Mouse (Mus musculus): Measurements from ENCODE around the gene Cdc27. TPM values are rescaled to one million over a fixed set of nuclear protein-coding genes. Genes with fewer than 3 reads are reported as not detected.
"Not testable (repeated sequence)": the region's sequence is repeated elsewhere in the genome, so short reads cannot be mapped to it uniquely, and the experiment has no call there.

Cdc27 gene
- total RNA-seq, 2 experiments from 2014 or later = 63.9 to 73.9 TPM

DNA sequence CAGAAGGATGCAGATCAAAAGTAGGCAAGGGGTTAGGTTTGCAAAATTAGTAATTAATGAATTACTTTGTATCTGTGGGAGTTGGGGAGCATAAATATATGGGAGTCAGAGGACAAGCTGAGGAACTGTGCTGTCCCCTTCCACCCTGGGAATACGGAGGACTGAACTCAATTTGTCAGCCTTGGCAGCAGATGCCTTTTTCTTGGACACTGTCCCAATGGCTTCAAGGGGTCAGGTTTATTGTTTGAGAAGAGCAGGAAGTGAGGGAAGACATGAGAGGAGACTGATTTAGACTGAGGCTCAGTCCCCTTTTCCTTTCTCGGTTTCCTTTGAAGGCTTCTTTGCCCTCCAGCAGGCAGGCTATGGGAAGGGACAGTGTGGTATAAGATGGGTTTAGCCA is 22.1 kb upstream of the Cdc27 start:
- no peak for DNase-seq (ENCODE audit: extremely low spot score in 1 of 2, low spot score in 2 of 2)
- intact Hi-C loops (cut with DNase I) = no loop called here

DNA sequence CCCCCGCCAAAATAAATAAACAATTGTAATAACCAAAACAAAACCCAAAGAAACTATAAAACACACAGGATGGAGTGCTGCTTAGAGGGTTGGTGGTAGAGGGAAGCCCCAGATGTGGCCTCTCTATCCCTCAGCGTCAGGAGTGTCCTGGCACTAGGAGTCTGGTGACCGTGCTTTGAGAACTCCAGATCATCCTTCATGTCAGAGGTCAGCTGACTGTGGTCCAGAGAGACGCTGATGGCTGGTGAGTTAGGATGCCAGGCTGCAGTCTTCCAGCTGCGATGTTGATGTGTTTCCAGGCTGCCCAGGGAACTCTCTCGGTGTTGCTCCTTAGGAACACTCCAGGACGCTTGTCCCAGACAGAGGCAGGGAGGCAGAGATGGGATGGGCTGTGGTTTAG is 21.7 kb upstream of the Cdc27 start:
- intact Hi-C loops (cut with DNase I) = no loop called here

DNA sequence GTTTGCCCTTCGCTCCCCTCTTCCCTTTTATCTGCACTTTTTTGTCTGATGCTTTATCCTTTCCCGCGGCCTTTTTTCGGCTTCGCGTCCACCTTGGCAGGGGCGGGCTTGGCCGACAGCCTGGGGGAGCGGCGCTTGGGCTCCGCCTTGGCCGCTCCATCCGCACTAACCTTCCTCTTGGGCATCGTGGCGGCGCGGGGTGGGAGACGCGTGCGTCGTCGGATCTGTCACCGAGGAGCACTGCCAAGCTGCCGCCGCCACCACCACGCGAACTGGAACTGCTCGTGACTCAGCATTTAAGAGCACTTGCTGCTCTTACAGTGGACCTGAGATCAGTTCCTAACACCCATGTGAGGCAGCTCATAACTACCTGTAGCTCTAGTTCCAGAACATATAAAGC is 21.0 kb upstream of the Cdc27 start:
- intact Hi-C loops (cut with DNase I) = not testable (repeated sequence)
- DNase-seq (ENCODE audit: extremely low spot score in 1 of 2, low spot score in 2 of 2) = peak in 1 of 2 experiments; percentile 57

More for the DNA sequence above, 21.7 kb upstream of the Cdc27 start:
- DNase-seq (ENCODE audit: extremely low spot score in 1 of 2, low spot score in 2 of 2) = no peak

- DNase-seq (ENCODE audit: extremely low spot score in 1 of 2, low spot score in 2 of 2); intact Hi-C loops (cut with DNase I): not testable (repeated sequence)
Observed at GRCm38 (mm10) chr11:104570515-104570914, 20.1 kb upstream of the Cdc27 start.

DNA sequence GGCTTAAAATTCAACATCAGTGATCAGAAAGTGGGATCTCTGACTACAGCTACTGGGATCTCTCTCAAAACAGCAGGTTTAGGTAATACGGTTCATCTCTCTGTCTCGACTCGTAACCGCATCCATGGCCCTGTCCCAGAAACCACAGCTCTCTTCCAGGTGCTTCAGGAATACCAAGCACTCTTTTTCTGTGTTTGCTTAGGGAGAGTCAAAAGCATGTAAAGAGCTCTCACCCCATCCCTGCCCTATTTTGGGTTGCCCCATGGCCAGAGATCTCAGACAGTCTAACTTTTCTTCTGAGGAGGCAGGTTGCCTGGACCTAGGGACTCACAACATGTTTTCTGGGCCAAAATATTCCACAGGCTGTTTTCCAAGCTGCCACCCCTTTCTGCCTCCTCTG is 17.9 kb upstream of the Cdc27 start:
- DNase-seq (ENCODE audit: extremely low spot score in 1 of 2, low spot score in 2 of 2) = no peak
- intact Hi-C loops (cut with DNase I) = no loop called here

- no peak for DNase-seq (ENCODE audit: extremely low spot score in 1 of 2, low spot score in 2 of 2)
- intact Hi-C loops (cut with DNase I) = no loop called here
Observed at GRCm38 (mm10) chr11:104567736-104568135, 17.3 kb upstream of the Cdc27 start.

DNA sequence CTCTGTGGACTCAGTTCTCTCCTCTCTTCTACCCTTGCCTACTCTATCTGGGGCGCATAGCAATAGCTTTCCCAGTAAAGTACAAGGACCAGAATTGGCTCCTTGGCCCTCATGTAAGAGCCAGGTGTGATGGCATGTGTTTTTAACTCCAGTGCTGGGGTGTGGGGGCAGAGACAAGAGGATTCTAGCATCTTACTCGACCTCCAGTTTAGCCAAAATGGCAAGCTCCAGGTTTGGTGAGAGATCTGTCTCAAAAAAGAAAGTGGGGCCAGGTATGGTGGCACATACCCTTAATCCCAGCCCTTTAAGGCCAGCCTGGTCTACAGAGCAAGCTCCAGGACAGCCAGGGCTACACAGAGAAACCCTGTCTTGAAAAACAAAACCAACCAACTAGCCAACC is 16.4 kb upstream of the Cdc27 start:
- no peak for DNase-seq (ENCODE audit: extremely low spot score in 1 of 2, low spot score in 2 of 2)
- intact Hi-C loops (cut with DNase I) = no loop called here

DNA sequence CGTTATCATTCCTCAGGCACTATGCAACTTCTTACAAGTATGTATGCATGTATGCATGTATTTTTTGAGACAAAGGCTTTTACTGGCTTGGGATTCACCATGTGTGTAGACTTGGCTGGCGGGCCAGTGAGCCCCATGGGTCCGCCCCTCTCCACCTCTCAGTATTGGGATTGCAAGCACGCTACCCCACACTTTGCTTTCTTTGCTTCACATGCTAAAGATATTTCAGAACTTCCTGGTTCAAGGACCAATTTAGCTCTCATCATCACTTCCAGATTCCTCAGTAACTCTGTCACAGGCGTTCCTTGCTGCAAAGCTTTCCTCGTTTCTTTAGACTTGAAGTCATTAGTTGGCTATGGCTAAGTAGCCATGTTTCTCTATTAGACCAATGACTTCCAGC is 15.7 kb upstream of the Cdc27 start:
- DNase-seq (ENCODE audit: extremely low spot score in 1 of 2, low spot score in 2 of 2) = no peak
- intact Hi-C loops (cut with DNase I) = no loop called here

- DNase-seq (ENCODE audit: extremely low spot score in 1 of 2, low spot score in 2 of 2) = no peak
- intact Hi-C loops (cut with DNase I) = no loop called here
Observed at GRCm38 (mm10) chr11:104565172-104565571, 14.8 kb upstream of the Cdc27 start.

DNA sequence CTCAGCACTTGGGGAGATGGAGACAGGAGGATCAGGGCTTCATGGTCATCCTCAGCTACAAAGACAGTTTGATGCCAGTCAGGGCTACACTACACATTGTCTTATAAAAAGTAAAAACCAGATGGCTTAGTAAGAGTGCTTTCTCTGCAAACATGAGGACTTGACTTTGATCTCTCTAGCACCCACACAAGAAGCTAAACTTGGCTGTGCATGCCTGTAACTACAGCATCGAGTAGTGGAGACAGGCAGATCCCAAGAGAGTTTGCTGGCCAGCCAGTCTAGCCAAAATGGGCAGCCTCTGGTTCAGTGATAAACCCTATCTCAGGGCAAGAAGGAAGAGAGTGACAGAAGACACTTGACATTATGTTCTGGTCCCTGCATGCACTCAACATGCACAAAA is 13.1 kb upstream of the Cdc27 start:
- DNase-seq (ENCODE audit: extremely low spot score in 1 of 2, low spot score in 2 of 2) = no peak
- intact Hi-C loops (cut with DNase I) = no loop called here

GRCm38 (mm10) chr11:104560971-104561370 is 10.6 kb upstream of the Cdc27 start:
- no peak for DNase-seq (ENCODE audit: extremely low spot score in 1 of 2, low spot score in 2 of 2)

DNA sequence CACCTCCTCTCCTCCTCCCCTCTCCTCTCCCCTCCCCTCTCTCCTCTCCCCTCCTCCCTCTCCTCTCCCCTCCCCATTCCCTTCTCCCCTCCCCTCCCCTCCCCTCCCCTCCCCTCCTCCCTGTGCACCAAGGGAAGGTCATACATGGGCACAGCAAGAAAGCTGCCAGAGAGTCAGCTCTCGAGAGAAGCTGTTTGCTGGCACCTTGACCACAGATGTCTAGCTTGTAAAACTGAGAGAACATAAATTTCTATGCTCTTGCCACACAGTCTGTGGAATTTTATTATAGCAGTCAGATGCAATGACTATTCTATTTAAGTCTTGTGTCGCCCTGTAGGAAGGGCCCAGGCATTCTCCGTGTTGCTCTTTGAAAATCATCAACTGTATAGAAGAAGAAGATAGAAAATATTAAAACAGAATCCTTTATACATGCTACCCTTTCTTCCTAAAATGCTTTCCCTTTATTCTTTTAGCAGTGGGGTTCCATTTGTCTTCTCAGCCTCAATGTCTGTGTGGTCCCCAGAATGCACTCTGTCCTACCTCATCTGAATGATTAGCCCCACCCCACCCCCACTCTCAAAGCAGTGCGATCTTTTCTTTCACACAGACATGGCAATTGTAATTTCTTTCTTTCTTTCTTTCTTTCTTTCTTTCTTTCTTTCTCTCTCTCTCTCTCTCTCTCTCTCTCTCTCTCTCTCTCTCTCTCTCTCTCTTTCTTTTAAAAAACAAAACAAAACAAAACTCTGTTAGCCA is 8.4 kb upstream of the Cdc27 start:
- intact Hi-C loops (cut with DNase I) = no loop called here
- peak in 1 of 2 experiments; percentile 48 for DNase-seq (ENCODE audit: extremely low spot score in 1 of 2, low spot score in 2 of 2)

More at GRCm38 (mm10) chr11:104560971-104561370, 10.6 kb upstream of the Cdc27 start:
- intact Hi-C loops (cut with DNase I) = no loop called here

- intact Hi-C loops (cut with DNase I) = no loop called here
- peak in 1 of 2 experiments; percentile 25 for DNase-seq (ENCODE audit: extremely low spot score in 1 of 2, low spot score in 2 of 2)
Observed at GRCm38 (mm10) chr11:104558065-104558464, 7.6 kb upstream of the Cdc27 start.

GRCm38 (mm10) chr11:104549438-104550405 is 698 bp downstream of the Cdc27 start:
- intact Hi-C loops (cut with DNase I) = no loop called here
- peak; percentile 50 to 91 for DNase-seq (ENCODE audit: extremely low spot score in 1 of 2, low spot score in 2 of 2)

DNA sequence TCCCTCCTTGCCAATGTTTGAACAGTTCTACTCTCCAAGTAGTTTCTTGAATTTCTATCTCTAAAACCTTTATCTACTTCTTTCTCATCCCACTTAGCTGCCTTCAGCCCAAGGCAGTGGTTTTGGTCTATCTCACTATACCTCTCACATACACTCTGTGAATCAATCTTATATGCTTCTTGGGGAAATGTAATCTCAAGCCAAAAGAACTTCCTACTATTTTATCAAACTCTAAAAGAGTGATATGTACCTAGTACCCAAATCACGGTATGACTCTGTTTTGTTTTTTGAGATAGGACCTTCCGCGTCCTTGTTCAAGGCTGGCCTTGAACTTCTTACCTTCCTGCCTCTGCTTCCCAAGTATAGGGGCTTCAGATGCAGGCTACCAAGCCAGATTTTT is 2.9 kb downstream of the Cdc27 start:
- DNase-seq (ENCODE audit: extremely low spot score in 1 of 2, low spot score in 2 of 2) = no peak
- intact Hi-C loops (cut with DNase I) = no loop called here

DNA sequence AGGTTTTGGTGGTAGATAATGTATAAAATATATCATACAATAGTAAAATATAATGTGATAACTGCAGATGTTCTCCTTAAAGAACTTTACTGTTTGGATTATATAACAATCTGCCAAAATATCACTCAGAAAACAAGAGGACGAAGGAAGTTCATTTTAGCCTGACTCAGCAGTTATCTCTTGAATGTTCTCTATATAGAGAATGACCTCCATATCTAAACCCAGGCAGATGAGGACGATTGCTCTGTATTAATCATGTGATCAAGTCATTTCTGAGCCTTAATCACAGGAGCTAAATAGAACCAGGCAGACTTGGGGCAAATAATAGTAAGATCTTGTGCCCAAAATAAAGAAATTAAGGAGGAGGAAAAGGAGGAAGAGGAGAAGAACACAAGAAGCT is 5.9 kb downstream of the Cdc27 start:
- intact Hi-C loops (cut with DNase I) = no loop called here
- DNase-seq (ENCODE audit: extremely low spot score in 1 of 2, low spot score in 2 of 2) = no peak

DNA sequence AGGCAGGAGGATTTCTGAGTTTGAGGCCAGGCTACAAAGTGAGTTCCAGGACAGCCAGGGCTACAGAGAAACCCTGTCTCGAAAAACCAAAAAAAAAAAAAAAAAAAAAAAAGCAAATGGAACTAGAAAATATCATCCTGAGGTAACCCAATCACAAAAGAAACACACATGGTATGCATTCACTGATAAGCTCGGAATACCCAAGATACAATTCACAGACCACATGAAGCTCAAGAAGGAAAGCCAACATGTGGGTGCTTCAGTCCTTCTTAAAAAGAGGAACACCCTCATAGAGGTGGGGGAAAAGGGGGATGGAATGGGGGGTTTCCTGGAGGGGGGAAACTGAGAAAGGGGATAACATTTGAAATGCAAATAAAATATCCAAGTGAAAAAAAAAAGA is 7.1 kb downstream of the Cdc27 start:
- DNase-seq (ENCODE audit: extremely low spot score in 1 of 2, low spot score in 2 of 2); intact Hi-C loops (cut with DNase I): not testable (repeated sequence)

DNA sequence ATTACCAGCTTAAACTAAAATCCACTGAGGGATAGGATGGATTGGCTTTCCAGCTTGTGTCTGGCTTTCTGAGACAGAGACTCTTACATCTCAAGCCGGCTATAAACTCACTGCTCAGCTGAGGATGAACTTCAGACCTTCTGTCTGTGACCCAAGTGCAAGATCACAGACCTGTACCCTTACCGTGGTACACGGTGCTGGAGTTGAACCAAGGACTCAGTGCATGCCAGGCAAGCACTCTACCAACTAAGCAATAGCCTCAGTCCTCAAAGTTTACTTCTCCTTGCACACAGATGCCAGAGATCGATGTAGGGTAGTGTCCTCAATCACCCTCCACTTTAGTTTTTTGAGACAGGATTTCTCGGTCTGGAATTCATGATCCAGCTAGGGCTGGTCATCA is 10.6 kb downstream of the Cdc27 start:
- DNase-seq (ENCODE audit: extremely low spot score in 1 of 2, low spot score in 2 of 2) = no peak
- intact Hi-C loops (cut with DNase I) = no loop called here

DNA sequence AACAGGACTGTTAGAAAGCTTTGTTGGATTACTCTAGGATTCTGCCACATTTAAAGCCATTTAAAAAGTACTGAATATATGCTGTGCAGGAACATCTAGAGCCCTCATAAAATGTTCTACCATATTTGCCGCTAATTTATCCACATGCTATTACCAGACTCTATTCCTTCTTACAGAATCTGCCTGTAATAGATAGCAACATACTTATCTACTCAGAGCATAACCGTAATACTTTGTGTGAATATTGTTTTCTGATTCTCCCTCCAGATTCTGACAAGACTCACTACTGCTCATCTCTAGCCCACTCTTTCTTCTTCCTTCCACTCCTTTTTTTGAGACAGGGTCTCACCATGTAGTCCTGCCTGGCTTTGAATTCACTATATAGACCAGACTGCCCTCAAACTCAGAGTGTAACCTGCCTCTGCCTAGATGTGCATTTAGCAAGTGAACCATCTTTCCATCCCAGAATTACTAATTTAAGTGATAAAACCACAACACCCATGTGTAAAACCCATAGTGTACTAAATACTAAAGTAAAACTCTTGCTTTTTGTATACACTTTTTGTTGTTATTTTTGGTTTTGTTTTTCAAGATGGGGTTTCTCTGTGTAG is 12.4 kb downstream of the Cdc27 start:
- no peak for DNase-seq (ENCODE audit: extremely low spot score in 1 of 2, low spot score in 2 of 2)
- intact Hi-C loops (cut with DNase I) = no loop called here

Data from left cerebral cortex, postnatal 10 days (tissue).